Mouse (Mus musculus) embryonic facial prominence, embryonic 14.5 days (tissue): ENCODE data around the gene Olfm1. TPM values are rescaled to one million over a fixed set of nuclear protein-coding genes. Genes with fewer than 3 reads are reported as not detected.
A peak's percentile ranks its signal among the peaks of the same experiment; 100 is the strongest.

Source experiments
- ATAC-seq: fragments of 200-750 bp; cut with Nextera tagmentation; 2 replicates; pipeline ENCODE4 v1.8.0; 2017; ENCODE audit warnings: low read depth, moderate number of reproducible peaks, moderate TSS enrichment
- DNase-seq: peaks from one replicate; pipeline ENCODE4 v3.0.0-alpha.2; 2015; ENCODE audit warnings: low spot score
- H3K27ac ChIP-seq: fragments of 300-500 bp; sonication (generic); replicated peaks from 2 replicates; pipeline ENCODE4 v1.5.1; 2014; ENCODE audit warnings: low read depth, mild to moderate bottlenecking, low read length, moderate library complexity
- H3K27me3 ChIP-seq: fragments of 300-500 bp; sonication (generic); replicated peaks from 2 replicates; pipeline ENCODE4 v1.6.1; 2014; ENCODE audit warnings: low read length; ENCODE audit not compliant: control insufficient read depth, insufficient read depth
- H3K36me3 ChIP-seq: fragments of 300-500 bp; sonication (generic); 2 replicates; pipeline ENCODE4 v1.6.1; 2014; ENCODE audit warnings: low read length, mixed read lengths; ENCODE audit not compliant: control insufficient read depth, insufficient read depth
- H3K4me1 ChIP-seq: fragments of 300-500 bp; sonication (generic); 2 replicates; pipeline ENCODE4 v1.6.1; 2014; ENCODE audit warnings: antibody characterized with exemption, low read length; ENCODE audit not compliant: control insufficient read depth, insufficient read depth
- H3K4me2 ChIP-seq: fragments of 300-500 bp; sonication (generic); 2 replicates; pipeline ENCODE4 v1.6.1; 2014; ENCODE audit warnings: low read depth, mild to moderate bottlenecking, low read length, moderate library complexity, mixed read lengths
- H3K4me3 ChIP-seq: fragments of 300-500 bp; sonication (generic); 2 replicates; pipeline ENCODE4 v1.5.1; 2014; ENCODE audit warnings: low read depth, mild to moderate bottlenecking, low read length
- H3K9ac ChIP-seq: fragments of 300-500 bp; sonication (generic); 2 replicates; pipeline ENCODE4 v1.6.1; 2014; ENCODE audit warnings: low read depth, mild to moderate bottlenecking, low read length, moderate library complexity, mixed read lengths
- H3K9me3 ChIP-seq: fragments of 300-500 bp; sonication (generic); 2 replicates; pipeline ENCODE4 v1.6.1; 2016; ENCODE audit warnings: low read length; ENCODE audit not compliant: control insufficient read depth
- WGBS: fragments of 180-500 bp; shearing (Covaris S2); extraction: QIAGEN DNeasy Blood & Tissue Kit; methylation state at CpG from one replicate; pipeline ENCODE4 v1.1.7; 2014; 5-methylcytosine and 5-hydroxymethylcytosine counted together
- polyA plus RNA-seq: library from polyadenylated mRNA; unstranded; fragments of >200 nt; fragmentation: Nextera tagmentation; extraction: Ambion mirVana; gene quantifications from 2 replicates; pipeline ENCODE4 v1.2.1, GENCODE M21; 2014

Olfm1 gene
- polyA plus RNA-seq, 1 experiment from 2014 or later: 46.1 TPM

DNA sequence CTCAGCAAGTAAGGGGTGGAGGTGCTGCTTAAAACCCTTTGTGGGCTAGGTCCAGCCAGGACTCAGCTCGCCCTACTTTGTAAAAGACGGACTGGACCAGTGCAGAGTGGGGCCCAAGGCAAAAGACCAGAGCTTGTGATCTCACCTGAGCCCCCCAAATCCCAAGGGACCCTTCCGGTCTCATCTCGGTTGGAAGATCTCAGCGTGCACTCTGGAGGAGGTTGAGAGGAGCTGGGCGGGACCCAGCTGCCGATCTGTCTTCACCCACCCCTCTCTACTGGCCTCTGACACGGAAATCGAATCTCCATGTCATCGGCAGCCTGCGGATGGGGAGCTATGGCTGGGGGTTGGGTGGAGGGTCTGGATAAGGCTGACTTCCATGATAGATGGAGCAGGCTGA, 13.7 kb downstream of the Olfm1 start:
- peak; percentile 40 for DNase-seq
- peak overlapping the region; percentile 66 for H3K4me3 ChIP-seq
- H3K4me1 ChIP-seq: peaks cover 15% of the 10 kb centered on the region
- peak overlapping the region; percentile 97 for H3K4me2 ChIP-seq
- H3K36me3 ChIP-seq: peaks cover 4% of the 10 kb centered on the region; the same call in 1 of the 2 replicates
- WGBS: 11% methylated on average over 11 of the region's 11 CpGs
- H3K9ac ChIP-seq: peak overlapping the region; percentile 78
- H3K9me3 ChIP-seq: no peaks in the 10 kb centered on the region
- 0 out of 2 replicates have a peak, but pooled peaks cover 5% of the 10 kb centered on the region for H3K27me3 ChIP-seq
- no peak overlapping the region for H3K27ac ChIP-seq
- ATAC-seq: no peak

DNA sequence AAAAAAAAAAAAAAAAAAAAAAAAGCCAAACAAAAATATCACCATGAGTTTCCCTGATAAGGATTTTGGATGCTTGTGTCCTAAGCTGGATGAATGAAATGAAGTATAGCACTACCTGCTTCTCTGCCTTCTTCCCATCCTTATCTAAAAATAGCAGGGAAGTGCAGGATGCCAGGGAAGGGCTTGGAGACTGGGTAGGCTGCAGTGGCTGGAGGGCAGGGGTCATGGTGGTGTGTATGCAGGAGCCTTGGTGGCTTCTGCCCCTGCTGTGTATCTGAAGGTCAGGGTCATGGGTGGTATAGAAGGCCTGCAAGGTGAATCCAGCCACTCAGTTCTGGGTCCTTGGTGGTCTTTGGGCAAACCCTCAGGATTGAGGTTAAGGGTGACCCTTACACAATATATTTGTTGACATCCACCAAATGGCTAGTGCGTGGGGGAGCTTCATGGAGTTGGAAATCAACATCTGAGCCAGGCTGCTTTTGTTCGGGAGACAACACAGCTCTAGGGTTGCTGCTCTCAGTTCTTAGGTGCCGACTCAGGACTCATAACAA, 14.5 kb downstream of the Olfm1 start:
- no peak for ATAC-seq
- peak overlapping the region; percentile 97; the same call in 1 of the 2 replicates for H3K4me2 ChIP-seq
- no peak overlapping the region for H3K9ac ChIP-seq
- H3K36me3 ChIP-seq: peaks cover 4% of the 10 kb centered on the region; the same call in 1 of the 2 replicates
- peaks cover 15% of the 10 kb centered on the region for H3K4me1 ChIP-seq
- 75% methylated on average over 3 of the region's 3 CpGs for WGBS
- no peaks in the 10 kb centered on the region for H3K9me3 ChIP-seq
- H3K4me3 ChIP-seq: no peak overlapping the region
- DNase-seq: no peak
- no peak overlapping the region for H3K27ac ChIP-seq
- 0 out of 2 replicates have a peak, but pooled peaks cover 5% of the 10 kb centered on the region for H3K27me3 ChIP-seq

DNA sequence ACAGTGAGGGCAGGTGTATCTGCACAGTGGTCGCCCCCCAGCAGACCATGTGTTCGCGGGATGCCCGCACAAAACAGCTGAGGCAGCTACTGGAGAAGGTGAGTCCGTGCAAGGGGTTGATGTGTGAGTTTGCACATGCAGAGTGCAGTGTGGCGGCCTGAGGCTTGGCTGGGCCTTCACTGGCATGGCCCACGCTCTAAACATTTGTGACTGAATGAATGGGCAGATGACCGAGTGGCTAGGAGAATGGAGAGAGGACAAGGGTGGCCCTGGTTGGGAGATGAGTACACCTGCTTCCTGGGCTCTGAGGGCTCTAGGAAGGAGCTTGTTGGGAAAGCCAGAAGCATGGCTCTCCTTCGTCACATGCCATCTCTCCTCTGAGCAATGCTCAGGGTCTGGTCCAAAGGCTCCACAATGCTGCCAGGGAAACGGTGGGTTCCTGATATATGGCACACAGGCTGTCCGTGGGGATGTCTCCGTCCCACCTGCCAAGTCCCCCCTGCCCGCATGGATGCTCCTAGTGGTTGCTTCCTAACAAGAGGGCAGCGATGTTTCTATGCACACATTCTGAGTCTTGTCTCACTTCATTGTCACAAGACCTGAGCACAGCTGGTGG, 15.4 kb downstream of the Olfm1 start:
- Histone ChIP-seq H3K4me2 (no peak overlapping the region), H3K27me3 (0 out of 2 replicates have a peak, but pooled peaks cover 5% of the 10 kb centered on the region), H3K9ac (no peak overlapping the region), H3K4me3 (no peak overlapping the region), H3K4me1 (peaks cover 15% of the 10 kb centered on the region), H3K36me3 (peaks cover 4% of the 10 kb centered on the region; the same call in 1 of the 2 replicates), H3K27ac (no peak overlapping the region), H3K9me3 (no peaks in the 10 kb centered on the region)
- ATAC-seq: no peak
- no peak for DNase-seq
- 88% methylated on average over 14 of the region's 14 CpGs for WGBS

DNA sequence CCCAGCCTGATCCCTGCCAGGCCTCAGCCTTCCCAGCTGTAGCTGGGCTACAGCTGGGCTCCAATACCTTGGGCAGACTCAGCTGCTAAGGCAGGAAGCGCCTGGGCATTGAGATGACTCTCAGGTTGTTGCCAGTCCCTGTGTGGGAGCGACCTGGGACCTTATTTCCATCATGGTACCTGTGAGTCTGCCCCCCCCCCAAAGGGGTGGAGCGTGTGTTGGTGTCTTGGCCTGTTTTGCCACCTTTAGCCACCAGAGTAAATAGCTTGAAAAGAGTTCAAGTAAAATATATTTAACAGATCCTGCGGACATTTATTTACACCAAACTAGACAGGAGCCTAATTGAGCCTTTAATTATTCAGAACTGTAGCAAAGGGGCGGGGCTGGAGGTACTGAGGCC, 16.4 kb downstream of the Olfm1 start:
- no peak overlapping the region for H3K27ac ChIP-seq
- H3K36me3 ChIP-seq: peaks cover 6% of the 10 kb centered on the region
- H3K9ac ChIP-seq: no peak overlapping the region
- H3K4me1 ChIP-seq: peaks cover 14% of the 10 kb centered on the region
- no peak overlapping the region for H3K4me2 ChIP-seq
- no peak for ATAC-seq
- 82% methylated on average over 5 of the region's 5 CpGs for WGBS
- no peaks in the 10 kb centered on the region for H3K9me3 ChIP-seq
- H3K27me3 ChIP-seq: 0 out of 2 replicates have a peak, but pooled peaks cover 5% of the 10 kb centered on the region
- no peak overlapping the region for H3K4me3 ChIP-seq
- no peak for DNase-seq

DNA sequence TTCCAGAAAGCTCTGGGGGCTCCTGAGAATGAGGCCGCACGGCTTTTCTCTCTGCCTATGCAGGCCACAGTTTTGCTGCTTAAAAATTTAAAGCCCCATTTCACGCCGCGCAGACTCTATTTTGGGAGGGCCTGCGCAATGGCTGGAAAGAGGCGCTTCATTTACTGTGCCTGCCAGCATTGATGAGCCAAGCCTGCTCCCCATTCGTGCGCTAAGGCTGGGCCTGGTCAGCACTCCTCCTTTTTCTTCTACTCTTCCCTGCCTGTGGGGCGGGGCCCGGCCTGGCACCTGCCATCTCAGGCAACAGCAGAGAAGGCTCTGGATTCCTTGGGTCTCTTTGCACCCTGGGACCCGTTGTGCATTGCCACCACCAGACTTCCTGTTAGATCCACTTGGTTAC, 16.9 kb downstream of the Olfm1 start:
- Histone ChIP-seq H3K9me3 (no peaks in the 10 kb centered on the region), H3K9ac (no peak overlapping the region), H3K27ac (no peak overlapping the region), H3K4me2 (no peak overlapping the region), H3K4me1 (peaks cover 10% of the 10 kb centered on the region; the same call in 1 of the 2 replicates), H3K27me3 (0 out of 2 replicates have a peak, but pooled peaks cover 5% of the 10 kb centered on the region), H3K36me3 (peaks cover 10% of the 10 kb centered on the region), H3K4me3 (no peak overlapping the region)
- ATAC-seq: no peak
- no peak for DNase-seq
- 86% methylated on average over 12 of the region's 12 CpGs for whole genome bisulfite sequencing

DNA sequence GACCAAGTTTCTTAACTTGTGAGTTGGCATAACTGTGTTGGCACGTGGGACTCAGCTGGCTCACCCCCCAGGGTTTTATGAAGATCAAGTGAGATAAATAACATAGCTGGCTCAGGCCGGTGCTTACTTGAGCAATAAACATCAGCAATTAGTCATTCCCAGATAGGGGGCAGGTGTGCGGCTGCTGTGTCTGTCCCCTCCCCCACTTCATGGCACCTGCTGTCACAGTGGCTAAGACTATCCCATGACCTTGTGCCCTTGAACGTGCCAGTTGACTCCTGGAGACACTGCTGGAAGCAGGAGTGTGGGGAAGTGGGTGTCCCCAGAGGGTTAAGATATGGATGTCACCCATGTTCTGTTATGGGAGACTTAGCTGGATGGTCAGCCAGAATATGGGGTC, 17.5 kb downstream of the Olfm1 start:
- no peaks in the 10 kb centered on the region for H3K9me3 ChIP-seq
- peaks cover 15% of the 10 kb centered on the region for H3K36me3 ChIP-seq
- DNase-seq (no peak), ATAC-seq (no peak)
- no peak overlapping the region for H3K27ac ChIP-seq
- no peak overlapping the region for H3K4me3 ChIP-seq
- no peak overlapping the region for H3K4me2 ChIP-seq
- 64% methylated on average over 4 of the region's 4 CpGs for WGBS
- H3K9ac ChIP-seq: no peak overlapping the region
- H3K4me1 ChIP-seq: peaks cover 5% of the 10 kb centered on the region; the same call in 1 of the 2 replicates
- H3K27me3 ChIP-seq: 0 out of 2 replicates have a peak, but pooled peaks cover 5% of the 10 kb centered on the region

DNA sequence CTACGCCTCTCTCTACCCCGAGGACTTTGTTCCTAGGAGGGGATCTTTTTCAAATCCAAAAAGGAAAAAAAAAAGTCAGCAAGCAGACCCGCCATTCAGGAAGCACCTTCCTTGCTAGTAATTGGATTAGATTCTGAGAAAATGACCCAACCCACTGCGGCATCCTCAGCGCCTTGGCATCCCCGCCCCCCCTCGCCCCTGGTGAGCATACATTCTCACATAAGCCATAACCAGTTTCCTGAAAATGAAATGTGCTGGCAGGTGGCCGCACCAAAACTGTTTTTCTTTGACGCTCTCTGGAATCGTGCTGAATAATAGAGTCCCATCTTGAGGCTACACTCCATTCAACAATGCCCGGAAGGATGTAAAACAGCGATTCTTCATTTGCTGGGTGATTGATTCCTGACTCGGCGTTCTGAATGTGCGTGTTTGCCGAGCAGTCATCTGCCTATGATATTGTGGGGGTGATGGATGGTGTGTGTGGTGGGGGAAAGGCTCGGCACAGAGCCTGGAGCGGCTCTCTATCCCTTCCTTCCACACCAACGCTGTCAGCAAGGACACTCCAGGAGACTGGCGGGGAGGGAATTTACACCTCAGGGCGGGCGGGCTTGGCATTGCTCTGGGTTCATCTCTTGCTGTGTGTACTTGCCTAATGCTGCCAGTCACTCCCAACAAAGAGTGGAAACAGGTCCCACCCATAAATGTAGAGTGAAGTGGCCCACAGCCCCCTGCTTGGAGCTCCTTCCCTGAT, 18.9 kb downstream of the Olfm1 start:
- H3K4me1 ChIP-seq: peaks cover under 1% of the 10 kb centered on the region; the same call in 1 of the 2 replicates
- 71% methylated on average over 22 of the region's 22 CpGs for whole genome bisulfite sequencing
- H3K27me3 ChIP-seq: 0 out of 2 replicates have a peak, but pooled peaks cover under 1% of the 10 kb centered on the region
- DNase-seq (no peak), ATAC-seq (no peak; the same call in 1 of the 2 replicates)
- H3K9me3 ChIP-seq: no peaks in the 10 kb centered on the region
- no peak overlapping the region for H3K27ac ChIP-seq
- H3K9ac ChIP-seq: no peak overlapping the region
- peaks cover 20% of the 10 kb centered on the region for H3K36me3 ChIP-seq
- no peak overlapping the region for H3K4me2 ChIP-seq
- H3K4me3 ChIP-seq: no peak overlapping the region

DNA sequence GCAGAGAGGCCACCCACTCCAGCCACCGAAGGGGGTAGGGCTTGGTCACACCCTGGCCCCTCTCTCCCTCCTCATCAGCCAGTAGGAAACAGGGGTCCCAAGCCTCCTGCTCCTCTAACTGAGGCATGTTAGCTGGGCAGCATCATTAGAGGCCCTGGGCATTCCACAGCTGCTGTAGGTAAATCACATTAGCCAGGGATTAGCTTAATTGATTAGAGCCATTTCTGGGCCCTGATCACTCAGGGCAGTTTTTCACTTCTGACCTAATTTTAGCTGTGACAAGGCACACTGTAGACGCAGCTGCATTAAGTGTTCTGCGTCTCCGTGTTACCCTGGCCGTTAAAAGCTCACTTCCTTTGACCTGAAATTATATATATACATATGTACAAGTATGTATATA, 20.1 kb downstream of the Olfm1 start:
- Histone ChIP-seq H3K4me2 (no peak overlapping the region), H3K4me3 (no peak overlapping the region), H3K4me1 (no peaks in the 10 kb centered on the region), H3K36me3 (peaks cover 20% of the 10 kb centered on the region), H3K9me3 (no peaks in the 10 kb centered on the region), H3K27me3 (no peaks in the 10 kb centered on the region), H3K27ac (no peak overlapping the region), H3K9ac (peak overlapping the region; percentile 22; the same call in 1 of the 2 replicates)
- WGBS: 54% methylated on average over 5 of the region's 5 CpGs
- DNase-seq (no peak), ATAC-seq (no peak; the same call in 1 of the 2 replicates)
